Mouse (Mus musculus): ENCODE data around the gene Vwa2.

- TF ChIP-seq CTCF (IDR thresholded peaks at IDR 0.05; ENCODE audit: low read depth) (no peak), EP300 (IDR thresholded peaks at IDR 0.05; ENCODE audit: low read depth) (no peak)
Observed at GRCm38 (mm10) chr19:56842974-56843373, 31.1 kb upstream of the Vwa2 start.

All from liver, embryonic 14.5 days (tissue).